Comparison of ENCODE assay signal across 39 mouse cellular contexts in genomic region chr4:63625563-63626080, GRCm38 (mm10). TPM values are rescaled to one million over a fixed set of nuclear protein-coding genes. Genes with fewer than 3 reads are reported as not detected.
DNase-seq lines count a peak whose midpoint lies in the region; ATAC-seq and TF ChIP-seq lines count a peak whose summit lies in the region.
"Had no signal": no experiment of that assay in that cellular context is flagged by ENCODE, and none has a peak within 500 bp of the region (broad histone marks: within the 10 kb centered on the region; RNA-seq: fewer than 3 reads in every experiment).

No protein-coding gene starts in this region.

- H3K4me2 ChIP-seq in kidney, postnatal 0 days (ENCODE audit: low read length): no peak overlapping the region
- no peak overlapping the region for H3K4me2 ChIP-seq in kidney, embryonic 14.5 days (replicated peaks; ENCODE audit: low read depth, low read length)
- no peak overlapping the region for H3K4me2 ChIP-seq in intestine, embryonic 15.5 days (replicated peaks)
- H3K4me2 ChIP-seq: embryonic facial prominence, embryonic 12.5 days; forebrain, embryonic 15.5 days; hindbrain, embryonic 15.5 days; liver, embryonic 13.5 days; lung, embryonic 15.5 days had no signal

- H3K79me2 ChIP-seq in MEL (ENCODE audit: control insufficient read depth, insufficient read depth, low read length, poor library complexity): no peaks in the 10 kb centered on the region

- ATAC-seq in kidney, postnatal 0 days (replicated peaks; ENCODE audit: low FRiP score, low read depth): no peak
- no peak for ATAC-seq in kidney, embryonic 14.5 days (ENCODE audit: low FRiP score, low TSS enrichment)
- peak; percentile 96 for ATAC-seq in intestine, embryonic 15.5 days
- peak; percentile 55; the same call in 1 of the 2 replicates for ATAC-seq in megakaryocyte-erythroid progenitor cell, adult 5-6 weeks (replicated peaks; ENCODE audit: low FRiP score, low TSS enrichment, poor library complexity, severe bottlenecking)
- ATAC-seq: forebrain, embryonic 15.5 days; inflammation-experienced regulatory T-cells, adult 6 months had no signal

- no peak overlapping the region for H3K4me3 ChIP-seq in kidney, postnatal 0 days (replicated peaks; ENCODE audit: low read depth, low read length)
- H3K4me3 ChIP-seq in kidney, embryonic 14.5 days (ENCODE audit: low read length): no peak overlapping the region
- no peak overlapping the region for H3K4me3 ChIP-seq in MEL (ENCODE audit: control insufficient read depth in 1 of 2, insufficient read depth in 1 of 2, low read depth in 2 of 2, low read length in 2 of 2)
- H3K4me3 ChIP-seq in intestine, embryonic 15.5 days (replicated peaks): no peak overlapping the region
- H3K4me3 ChIP-seq: embryonic facial prominence, embryonic 12.5 days; forebrain, embryonic 15.5 days; heart, embryonic 10.5 days; hindbrain, embryonic 10.5 days; hindbrain, embryonic 15.5 days; liver, embryonic 13.5 days; lung, embryonic 15.5 days had no signal

- TF ChIP-seq POLR2A in MEL (IDR thresholded peaks at IDR 0.05; ENCODE audit: control insufficient read depth in 1 of 2, insufficient read depth in 1 of 2, low read depth in 1 of 2, low read length in 2 of 2, poor library complexity in 1 of 2): no peak

- H3K9ac ChIP-seq in kidney, postnatal 0 days (ENCODE audit: low read depth, low read length): no peak overlapping the region
- H3K9ac ChIP-seq in kidney, embryonic 14.5 days (ENCODE audit: low read depth, low read length): no peak overlapping the region
- no peak overlapping the region for H3K9ac ChIP-seq in MEL (ENCODE audit: control insufficient read depth, low read depth, low read length, poor library complexity, severe bottlenecking)
- H3K9ac ChIP-seq in intestine, embryonic 15.5 days: no peak overlapping the region
- H3K9ac ChIP-seq: embryonic facial prominence, embryonic 12.5 days; forebrain, embryonic 15.5 days; hindbrain, embryonic 15.5 days; liver, embryonic 13.5 days; lung, embryonic 15.5 days had no signal

- no peaks in the 10 kb centered on the region for H3K36me3 ChIP-seq in kidney, postnatal 0 days (ENCODE audit: insufficient read depth, low read length)
- H3K36me3 ChIP-seq in kidney, embryonic 14.5 days (ENCODE audit: control insufficient read depth, insufficient read depth, low read length): no peaks in the 10 kb centered on the region
- H3K36me3 ChIP-seq in MEL (ENCODE audit: control insufficient read depth in 1 of 2, insufficient read depth in 2 of 2, low read length in 2 of 2): peaks cover 0 to 2% of the 10 kb centered on the region in 2 experiments; a peak in 2 of 4 replicates
- H3K36me3 ChIP-seq in intestine, embryonic 15.5 days: no peaks in the 10 kb centered on the region
- H3K36me3 ChIP-seq: embryonic facial prominence, embryonic 12.5 days; forebrain, embryonic 15.5 days; heart, embryonic 10.5 days; hindbrain, embryonic 10.5 days; hindbrain, embryonic 15.5 days; liver, embryonic 13.5 days; lung, embryonic 15.5 days had no signal

- H3K27me3 ChIP-seq in kidney, postnatal 0 days (ENCODE audit: insufficient read depth, low read length): no peaks in the 10 kb centered on the region
- H3K27me3 ChIP-seq in kidney, embryonic 14.5 days (ENCODE audit: control insufficient read depth, insufficient read depth, low read length): no peaks in the 10 kb centered on the region
- H3K27me3 ChIP-seq in MEL (ENCODE audit: control insufficient read depth in 1 of 2, insufficient read depth in 2 of 2, low read length in 2 of 2): no peaks in the 10 kb centered on the region
- no peaks in the 10 kb centered on the region for H3K27me3 ChIP-seq in intestine, embryonic 15.5 days (replicated peaks)
- H3K27me3 ChIP-seq: embryonic facial prominence, embryonic 12.5 days; forebrain, embryonic 15.5 days; hindbrain, embryonic 15.5 days; liver, embryonic 13.5 days; lung, embryonic 15.5 days had no signal

- no peak for TF ChIP-seq RAD21 in MEL (IDR thresholded peaks at IDR 0.05; ENCODE audit: low read depth, low read length)

- no peaks in the 10 kb centered on the region for H3K9me3 ChIP-seq in kidney, postnatal 0 days (replicated peaks; ENCODE audit: low read length)
- no peaks in the 10 kb centered on the region for H3K9me3 ChIP-seq in kidney, embryonic 14.5 days (ENCODE audit: control insufficient read depth, low read length)
- no peaks in the 10 kb centered on the region for H3K9me3 ChIP-seq in MEL (replicated peaks; ENCODE audit: insufficient read depth, low read length)
- no peaks in the 10 kb centered on the region for H3K9me3 ChIP-seq in intestine, embryonic 15.5 days
- H3K9me3 ChIP-seq: embryonic facial prominence, embryonic 12.5 days; forebrain, embryonic 15.5 days; heart, embryonic 10.5 days; hindbrain, embryonic 10.5 days; hindbrain, embryonic 15.5 days; liver, embryonic 13.5 days; lung, embryonic 15.5 days had no signal

- TF ChIP-seq CTCF in kidney, postnatal 0 days (IDR thresholded peaks at IDR 0.05; ENCODE audit: low read depth): no peak
- TF ChIP-seq CTCF in MEL (IDR thresholded peaks at IDR 0.05 in 2 of 3, conservative IDR thresholded peaks at IDR 0.05 in 1 of 3; ENCODE audit: control insufficient read depth in 1 of 3, insufficient read depth in 1 of 3, low read depth in 2 of 3, low read length in 3 of 3, poor library complexity in 1 of 3, severe bottlenecking in 1 of 3): no peak

- TF ChIP-seq EP300 in MEL (IDR thresholded peaks at IDR 0.05; ENCODE audit: low read depth in 1 of 2, low read length in 2 of 2): peak in 1 of 2 experiments; percentile 44; a peak in 2 of 4 replicates

- WGBS in kidney, postnatal 0 days: 27% methylated on average over 3 of the region's 3 CpGs
- WGBS in kidney, embryonic 14.5 days: 33% methylated on average over 3 of the region's 3 CpGs
- 34% methylated on average over 3 of the region's 3 CpGs for WGBS in intestine, embryonic 15.5 days

- DNase-seq in kidney, postnatal 0 days (ENCODE audit: low spot score): peak; percentile 20
- peak; percentile 28 for DNase-seq in MEL (ENCODE audit: low read depth, low spot score)
- no peak for DNase-seq in lung, postnatal 10 days
- no peak for DNase-seq in layer of hippocampus, postnatal 14 days (ENCODE audit: low spot score in 2 of 2)
- DNase-seq in right cerebral cortex, postnatal 36 days (ENCODE audit: low spot score in 2 of 2): no peak
- DNase-seq: cerebellum, adult 9-10 months; cerebellum, postnatal 36 days; embryo, embryonic 11 days; gastrocnemius, postnatal 25 days; kidney, adult 9 months; kidney, postnatal 25 days; layer of hippocampus, postnatal 36 days; left cerebral cortex, postnatal 4 days; liver, embryonic 13.5 days; lung, postnatal 4 days; midbrain, embryonic 14.5 days; right cerebral cortex, postnatal 14 days had no signal

- H3K27ac ChIP-seq in kidney, postnatal 0 days: no peak overlapping the region
- no peak overlapping the region for H3K27ac ChIP-seq in kidney, embryonic 14.5 days (ENCODE audit: low read depth, low read length)
- no peak overlapping the region for H3K27ac ChIP-seq in MEL (ENCODE audit: control insufficient read depth, low read depth, low read length)
- 0 out of 2 replicates have a peak overlapping the region, but pooled peaks have one; percentile 7 for H3K27ac ChIP-seq in intestine, embryonic 15.5 days
- H3K27ac ChIP-seq: embryonic facial prominence, embryonic 12.5 days; forebrain, embryonic 15.5 days; heart, embryonic 10.5 days; hindbrain, embryonic 10.5 days; hindbrain, embryonic 15.5 days; liver, embryonic 13.5 days; lung, embryonic 15.5 days had no signal

- H3K4me1 ChIP-seq in kidney, postnatal 0 days (replicated peaks; ENCODE audit: insufficient read depth, low read length): no peaks in the 10 kb centered on the region
- no peaks in the 10 kb centered on the region for H3K4me1 ChIP-seq in kidney, embryonic 14.5 days (ENCODE audit: control insufficient read depth, insufficient read depth, low read length)
- H3K4me1 ChIP-seq in MEL (ENCODE audit: control insufficient read depth in 1 of 2, insufficient read depth in 2 of 2, low read length in 2 of 2): no peaks in the 10 kb centered on the region
- H3K4me1 ChIP-seq in intestine, embryonic 15.5 days (replicated peaks): 0 out of 2 replicates have a peak, but pooled peaks cover 5% of the 10 kb centered on the region
- H3K4me1 ChIP-seq: embryonic facial prominence, embryonic 12.5 days; forebrain, embryonic 15.5 days; heart, embryonic 10.5 days; hindbrain, embryonic 10.5 days; hindbrain, embryonic 15.5 days; liver, embryonic 13.5 days; lung, embryonic 15.5 days had no signal

RNA-seq across cellular contexts. Expression of gene Tex48, which starts 3.4 kb away (rescaled TPM):
- polyA plus RNA-seq in kidney, postnatal 0 days (2015; fragmentation: Nextera tagmentation; extraction: Ambion mirVana): not detected in 2 replicates
- not detected in 2 replicates for polyA plus RNA-seq in kidney, embryonic 14.5 days (2014; fragmentation: Nextera tagmentation; extraction: Ambion mirVana)
- not detected in 2 replicates for total RNA-seq in MEL (2012; rRNA removed)
- polyA plus RNA-seq in MEL (2012; ENCODE audit: insufficient read depth in 1 of 2, insufficient read length in 2 of 2, low read depth in 1 of 2, low replicate concordance in 2 of 2, missing spikeins in 1 of 2): not detected
- polyA plus RNA-seq in intestine, embryonic 15.5 days (2015; fragmentation: Nextera tagmentation; extraction: Ambion mirVana): not detected in 2 replicates
- not detected in 2 replicates for total RNA-seq in megakaryocyte-erythroid progenitor cell, adult 5-6 weeks (2014; fragmentation: Nextera tagmentation)
- total RNA-seq in megakaryocyte-erythroid progenitor cell, adult 5-6 weeks (2017): not detected in 2 replicates
- total RNA-seq in layer of hippocampus, postnatal 14 days (2021): not detected
- total RNA-seq: adrenal gland, adult 18-20 months; adrenal gland, postnatal 4 days; gastrocnemius, adult 18-20 months; gastrocnemius, postnatal 25 days; layer of hippocampus, adult 8-10 months; layer of hippocampus, postnatal 36 days; left cerebral cortex, postnatal 4 days; monocyte, adult 5-6 weeks had no signal
- polyA plus RNA-seq: embryonic facial prominence, embryonic 12.5 days; forebrain, embryonic 15.5 days; frontal cortex, adult 2 months; heart, embryonic 10.5 days; heart, embryonic 16.5 days; hindbrain, embryonic 10.5 days; hindbrain, embryonic 15.5 days; inflammation-experienced regulatory T-cells, adult 6 months; limb, embryonic 14.5 days; liver, embryonic 13.5 days; lung, embryonic 15.5 days; midbrain, embryonic 14.5 days; neural tube, embryonic 14.5 days; spleen, adult 2 months; thymus, postnatal 0 days had no signal

RNA-seq across cellular contexts. Expression of gene Gm11213, which starts 20.6 kb away (rescaled TPM):
- polyA plus RNA-seq in kidney, postnatal 0 days (2015; fragmentation: Nextera tagmentation; extraction: Ambion mirVana): not detected in 2 replicates
- not detected in 2 replicates for polyA plus RNA-seq in kidney, embryonic 14.5 days (2014; fragmentation: Nextera tagmentation; extraction: Ambion mirVana)
- total RNA-seq in MEL (2012; rRNA removed): not detected in 2 replicates
- not detected for polyA plus RNA-seq in MEL (2012; ENCODE audit: insufficient read depth in 1 of 2, insufficient read length in 2 of 2, low read depth in 1 of 2, low replicate concordance in 2 of 2, missing spikeins in 1 of 2)
- polyA plus RNA-seq in intestine, embryonic 15.5 days (2015; fragmentation: Nextera tagmentation; extraction: Ambion mirVana): not detected in 2 replicates
- not detected in 2 replicates for total RNA-seq in megakaryocyte-erythroid progenitor cell, adult 5-6 weeks (2014; fragmentation: Nextera tagmentation)
- total RNA-seq in megakaryocyte-erythroid progenitor cell, adult 5-6 weeks (2017): not detected in 2 replicates
- not detected for total RNA-seq in layer of hippocampus, postnatal 14 days (2021)
- total RNA-seq: adrenal gland, adult 18-20 months; adrenal gland, postnatal 4 days; gastrocnemius, adult 18-20 months; gastrocnemius, postnatal 25 days; layer of hippocampus, adult 8-10 months; layer of hippocampus, postnatal 36 days; left cerebral cortex, postnatal 4 days; monocyte, adult 5-6 weeks had no signal
- polyA plus RNA-seq: embryonic facial prominence, embryonic 12.5 days; forebrain, embryonic 15.5 days; frontal cortex, adult 2 months; heart, embryonic 10.5 days; heart, embryonic 16.5 days; hindbrain, embryonic 10.5 days; hindbrain, embryonic 15.5 days; inflammation-experienced regulatory T-cells, adult 6 months; limb, embryonic 14.5 days; liver, embryonic 13.5 days; lung, embryonic 15.5 days; midbrain, embryonic 14.5 days; neural tube, embryonic 14.5 days; spleen, adult 2 months; thymus, postnatal 0 days had no signal

RNA-seq across cellular contexts. Expression of gene Gm11214, which starts 37.6 kb away (rescaled TPM):
- not detected in 2 replicates for polyA plus RNA-seq in kidney, postnatal 0 days (2015; fragmentation: Nextera tagmentation; extraction: Ambion mirVana)
- not detected in 2 replicates for polyA plus RNA-seq in kidney, embryonic 14.5 days (2014; fragmentation: Nextera tagmentation; extraction: Ambion mirVana)
- total RNA-seq in MEL (2012; rRNA removed): not detected in 2 replicates
- under 1 TPM in 1 of 2 experiments, not detected in 1; 0.43 TPM for polyA plus RNA-seq in MEL (2012; ENCODE audit: insufficient read depth in 1 of 2, insufficient read length in 2 of 2, low read depth in 1 of 2, low replicate concordance in 2 of 2, missing spikeins in 1 of 2)
- not detected in 2 replicates for polyA plus RNA-seq in intestine, embryonic 15.5 days (2015; fragmentation: Nextera tagmentation; extraction: Ambion mirVana)
- total RNA-seq in megakaryocyte-erythroid progenitor cell, adult 5-6 weeks (2014; fragmentation: Nextera tagmentation): not detected in 2 replicates
- not detected in 2 replicates for total RNA-seq in megakaryocyte-erythroid progenitor cell, adult 5-6 weeks (2017)
- not detected for total RNA-seq in layer of hippocampus, postnatal 14 days (2021)
- total RNA-seq: adrenal gland, adult 18-20 months; adrenal gland, postnatal 4 days; gastrocnemius, adult 18-20 months; gastrocnemius, postnatal 25 days; layer of hippocampus, adult 8-10 months; layer of hippocampus, postnatal 36 days; left cerebral cortex, postnatal 4 days; monocyte, adult 5-6 weeks had no signal
- polyA plus RNA-seq: embryonic facial prominence, embryonic 12.5 days; forebrain, embryonic 15.5 days; frontal cortex, adult 2 months; heart, embryonic 10.5 days; hindbrain, embryonic 10.5 days; hindbrain, embryonic 15.5 days; inflammation-experienced regulatory T-cells, adult 6 months; limb, embryonic 14.5 days; liver, embryonic 13.5 days; lung, embryonic 15.5 days; midbrain, embryonic 14.5 days; neural tube, embryonic 14.5 days; spleen, adult 2 months; testis, adult 2 months; thymus, postnatal 0 days had no signal

Comparison
In these comparisons a context has a peak if more than half of its experiments do, and no peak if none do; other contexts are left out.
1. ATAC-seq: peak in intestine, embryonic 15.5 days (single experiment) and megakaryocyte-erythroid progenitor cell, adult 5-6 weeks (single experiment); none in kidney, postnatal 0 days (single experiment) and kidney, embryonic 14.5 days (single experiment).
2. DNase-seq: peak in kidney, postnatal 0 days (single experiment) and MEL (single experiment); none in lung, postnatal 10 days (single experiment), layer of hippocampus, postnatal 14 days (0 of 2) and right cerebral cortex, postnatal 36 days (0 of 2).